Mouse (Mus musculus): ENCODE results near the gene Cep350. TPM values are rescaled to one million over a fixed set of nuclear protein-coding genes. Genes with fewer than 3 reads are reported as not detected.

Gene Cep350
- polyA plus RNA-seq, 1 experiment from 2014 or later, result 14.0 TPM

DNA sequence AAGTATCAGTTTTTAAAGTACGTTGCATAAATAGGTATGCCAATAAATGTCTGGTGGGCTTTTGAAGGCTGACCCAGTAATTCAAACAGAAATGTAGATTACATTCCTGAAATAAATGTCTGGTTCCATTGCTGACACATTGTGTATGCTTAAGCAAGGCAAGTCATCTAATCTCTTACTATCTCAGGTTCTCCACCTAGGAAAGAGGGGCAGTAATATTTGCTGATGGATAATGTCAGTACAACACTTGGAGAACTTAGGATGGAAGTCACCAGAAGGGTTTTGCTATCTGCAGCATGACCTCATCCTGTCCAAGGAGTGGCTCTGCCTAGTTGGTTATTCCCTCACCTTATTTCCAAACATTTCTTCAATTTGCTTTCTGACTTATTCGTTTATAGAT lies 21.5 kb upstream of the Cep350 start:
- ATAC-seq (ENCODE audit: low read depth), result no peak
- WGBS, result 71% methylated on average over 2 of the region's 2 CpGs
- Histone ChIP-seq H3K9ac (ENCODE audit: low read depth, low read length) (no peak overlapping the region), H3K36me3 (ENCODE audit: control insufficient read depth, insufficient read depth, low read length) (no peaks in the 10 kb centered on the region), H3K9me3 (ENCODE audit: control insufficient read depth, low read length) (no peaks in the 10 kb centered on the region), H3K4me1 (ENCODE audit: control insufficient read depth, insufficient read depth, low read length) (no peaks in the 10 kb centered on the region), H3K27me3 (replicated peaks; ENCODE audit: control insufficient read depth, insufficient read depth, low read length) (no peaks in the 10 kb centered on the region), H3K27ac (replicated peaks; ENCODE audit: low read depth, low read length) (no peak overlapping the region), H3K4me2 (ENCODE audit: low read depth, low read length) (no peak overlapping the region), H3K4me3 (ENCODE audit: low read depth, low read length) (no peak overlapping the region)
- DNase-seq (ENCODE audit: low spot score), result no peak

DNA sequence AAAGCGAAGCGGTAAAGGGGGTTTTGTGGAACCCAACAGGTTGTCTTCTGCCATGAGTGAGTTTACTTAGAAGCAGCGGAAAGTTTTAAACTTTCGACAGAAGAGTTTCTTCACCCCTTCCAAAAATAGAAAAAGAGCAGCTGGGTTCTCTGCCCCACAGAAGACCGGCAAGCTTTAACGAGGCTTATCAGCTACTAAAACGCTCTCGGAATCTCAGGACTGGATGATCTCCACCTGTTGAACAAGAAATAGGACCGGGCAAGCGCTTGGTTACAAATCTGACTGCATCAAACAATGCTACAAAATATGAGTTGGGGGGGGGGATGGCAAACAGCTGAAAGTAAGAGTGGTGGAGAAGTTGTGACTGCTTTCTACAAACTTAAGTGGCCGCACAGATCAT lies 17.3 kb upstream of the Cep350 start:
- no peak overlapping the region for H3K9ac ChIP-seq (ENCODE audit: low read depth, low read length)
- no peak overlapping the region for H3K4me2 ChIP-seq (ENCODE audit: low read depth, low read length)
- no peaks in the 10 kb centered on the region for H3K4me1 ChIP-seq (ENCODE audit: control insufficient read depth, insufficient read depth, low read length)
- DNase-seq (ENCODE audit: low spot score), result peak; percentile 77
- no peaks in the 10 kb centered on the region for H3K27me3 ChIP-seq (replicated peaks; ENCODE audit: control insufficient read depth, insufficient read depth, low read length)
- no peaks in the 10 kb centered on the region for H3K9me3 ChIP-seq (ENCODE audit: control insufficient read depth, low read length)
- H3K27ac ChIP-seq (replicated peaks; ENCODE audit: low read depth, low read length), result no peak overlapping the region
- H3K36me3 ChIP-seq (ENCODE audit: control insufficient read depth, insufficient read depth, low read length), result no peaks in the 10 kb centered on the region
- H3K4me3 ChIP-seq (ENCODE audit: low read depth, low read length), result no peak overlapping the region
- WGBS, result 79% methylated on average over 11 of the region's 11 CpGs
- peak; percentile 44; the same call in 1 of the 2 replicates for ATAC-seq (ENCODE audit: low read depth)

DNA sequence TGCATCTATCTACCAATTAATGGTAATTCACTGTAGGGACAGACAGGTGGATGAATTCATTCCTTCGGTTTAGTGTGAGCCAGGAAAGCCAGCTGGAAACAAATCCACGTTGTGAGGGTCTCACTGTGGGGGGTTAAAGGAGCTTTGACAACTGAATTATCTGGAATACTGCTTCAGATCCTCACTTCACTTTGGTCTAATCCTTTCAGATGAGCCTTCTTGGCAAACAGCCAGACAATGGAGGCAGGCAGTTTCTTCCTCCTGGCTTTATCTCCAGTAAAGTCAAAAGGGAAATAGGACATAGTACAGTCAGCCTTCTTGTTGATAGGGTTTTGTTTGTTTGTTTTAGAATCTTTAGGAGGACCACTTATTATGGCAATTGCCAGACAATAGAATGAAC lies 16.3 kb upstream of the Cep350 start:
- Histone ChIP-seq H3K4me1 (ENCODE audit: control insufficient read depth, insufficient read depth, low read length) (no peaks in the 10 kb centered on the region), H3K4me3 (ENCODE audit: low read depth, low read length) (no peak overlapping the region), H3K9me3 (ENCODE audit: control insufficient read depth, low read length) (no peaks in the 10 kb centered on the region), H3K9ac (ENCODE audit: low read depth, low read length) (no peak overlapping the region), H3K36me3 (ENCODE audit: control insufficient read depth, insufficient read depth, low read length) (no peaks in the 10 kb centered on the region), H3K4me2 (ENCODE audit: low read depth, low read length) (no peak overlapping the region), H3K27me3 (replicated peaks; ENCODE audit: control insufficient read depth, insufficient read depth, low read length) (no peaks in the 10 kb centered on the region), H3K27ac (replicated peaks; ENCODE audit: low read depth, low read length) (no peak overlapping the region)
- ATAC-seq (ENCODE audit: low read depth), result no peak
- DNase-seq (ENCODE audit: low spot score), result peak; percentile 73
- WGBS, result 17% methylated on average over 2 of the region's 2 CpGs

DNA sequence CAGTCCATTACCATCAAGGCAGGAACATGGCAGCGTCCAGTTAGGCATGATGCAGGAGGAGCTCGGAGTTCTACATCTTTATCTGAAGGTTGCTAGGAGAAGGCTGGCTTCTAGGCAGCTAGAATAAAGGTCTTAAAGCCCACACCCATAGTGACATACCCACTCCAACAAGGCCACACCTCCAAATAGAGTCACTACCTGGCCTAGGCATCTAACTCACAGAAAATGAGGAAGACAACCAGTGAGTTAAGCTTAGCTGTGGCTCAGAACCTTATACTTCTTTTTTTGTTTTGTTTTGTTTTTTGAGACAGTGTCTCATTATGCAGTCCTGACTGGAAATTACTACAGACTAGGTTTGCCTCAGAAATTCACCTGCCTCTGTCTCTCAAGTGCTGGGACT lies 14.6 kb upstream of the Cep350 start:
- DNase-seq (ENCODE audit: low spot score) (no peak), ATAC-seq (ENCODE audit: low read depth) (no peak)
- H3K27me3 ChIP-seq (replicated peaks; ENCODE audit: control insufficient read depth, insufficient read depth, low read length), result no peaks in the 10 kb centered on the region
- H3K4me1 ChIP-seq (ENCODE audit: control insufficient read depth, insufficient read depth, low read length), result no peaks in the 10 kb centered on the region
- H3K9ac ChIP-seq (ENCODE audit: low read depth, low read length), result no peak overlapping the region
- no peak overlapping the region for H3K4me2 ChIP-seq (ENCODE audit: low read depth, low read length)
- H3K27ac ChIP-seq (replicated peaks; ENCODE audit: low read depth, low read length), result no peak overlapping the region
- 90% methylated on average over 2 of the region's 2 CpGs for WGBS
- no peak overlapping the region for H3K4me3 ChIP-seq (ENCODE audit: low read depth, low read length)
- no peaks in the 10 kb centered on the region for H3K9me3 ChIP-seq (ENCODE audit: control insufficient read depth, low read length)
- H3K36me3 ChIP-seq (ENCODE audit: control insufficient read depth, insufficient read depth, low read length), result no peaks in the 10 kb centered on the region

DNA sequence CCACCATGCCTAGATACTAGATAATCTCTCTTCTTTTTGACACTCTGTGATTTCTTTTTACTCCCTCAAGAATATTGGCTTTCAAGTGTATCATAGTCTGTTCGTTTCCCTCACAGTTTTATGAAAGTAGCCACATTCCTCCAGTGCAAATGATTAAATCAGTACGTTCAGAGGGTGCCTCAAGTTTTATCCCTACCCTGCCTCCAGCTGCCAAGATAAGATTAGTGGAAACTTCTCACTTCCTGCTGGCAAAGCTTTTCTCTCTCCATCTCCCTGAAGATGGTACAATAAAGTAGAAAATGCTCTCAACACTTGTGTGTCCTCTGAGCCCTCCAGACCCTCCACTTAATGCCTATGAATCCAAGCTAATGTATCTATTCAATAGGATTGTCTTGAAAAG lies 1.9 kb upstream of the Cep350 start:
- Histone ChIP-seq H3K4me1 (ENCODE audit: control insufficient read depth, insufficient read depth, low read length) (peaks cover 9% of the 10 kb centered on the region; the same call in 1 of the 2 replicates), H3K27ac (replicated peaks; ENCODE audit: low read depth, low read length) (no peak overlapping the region), H3K9me3 (ENCODE audit: control insufficient read depth, low read length) (no peaks in the 10 kb centered on the region), H3K4me3 (ENCODE audit: low read depth, low read length) (no peak overlapping the region), H3K36me3 (ENCODE audit: control insufficient read depth, insufficient read depth, low read length) (no peaks in the 10 kb centered on the region), H3K27me3 (replicated peaks; ENCODE audit: control insufficient read depth, insufficient read depth, low read length) (no peaks in the 10 kb centered on the region), H3K4me2 (ENCODE audit: low read depth, low read length) (no peak overlapping the region), H3K9ac (ENCODE audit: low read depth, low read length) (no peak overlapping the region)
- ATAC-seq (ENCODE audit: low read depth), result no peak
- WGBS, result 43% methylated on average over 2 of the region's 2 CpGs
- DNase-seq (ENCODE audit: low spot score), result no peak

DNA sequence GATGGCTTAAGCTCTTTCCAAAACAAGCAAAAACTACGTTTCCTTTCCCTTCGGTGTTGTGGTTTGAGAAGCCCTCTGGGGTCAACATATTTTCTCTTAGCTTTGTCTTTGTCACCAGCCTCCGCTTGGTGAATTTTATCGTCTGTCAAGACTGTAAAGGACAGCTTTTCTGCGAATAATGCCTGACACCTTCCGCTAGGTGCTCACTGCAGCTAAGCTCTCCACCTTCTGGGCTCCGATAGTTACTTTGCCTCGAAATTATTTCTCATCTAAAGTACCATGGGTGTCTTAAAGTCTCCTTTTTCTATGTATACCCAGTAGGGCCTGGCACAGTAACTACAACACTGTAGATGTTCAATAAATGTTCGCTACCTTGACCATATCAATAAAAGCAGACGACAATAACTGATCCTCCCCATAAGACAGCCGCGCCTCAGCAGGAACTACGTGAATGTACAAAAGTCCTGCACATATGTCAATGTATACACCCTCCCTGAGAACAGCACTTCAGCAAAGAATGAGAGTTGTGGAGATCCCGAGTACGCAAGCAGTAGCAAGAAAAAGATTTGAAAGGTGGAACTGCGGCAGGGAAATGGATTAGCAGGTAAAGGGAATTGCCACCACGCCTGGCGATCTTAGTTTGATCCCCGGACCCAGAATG lies 794 bp upstream of the Cep350 start:
- Histone ChIP-seq H3K9ac (ENCODE audit: low read depth, low read length) (peak overlapping the region; percentile 96), H3K27me3 (replicated peaks; ENCODE audit: control insufficient read depth, insufficient read depth, low read length) (no peaks in the 10 kb centered on the region), H3K4me3 (ENCODE audit: low read depth, low read length) (peak overlapping the region; percentile 97), H3K27ac (replicated peaks; ENCODE audit: low read depth, low read length) (peak overlapping the region; percentile 90), H3K36me3 (ENCODE audit: control insufficient read depth, insufficient read depth, low read length) (no peaks in the 10 kb centered on the region), H3K4me2 (ENCODE audit: low read depth, low read length) (peak overlapping the region; percentile 66), H3K4me1 (ENCODE audit: control insufficient read depth, insufficient read depth, low read length) (peaks cover 9% of the 10 kb centered on the region; the same call in 1 of the 2 replicates), H3K9me3 (ENCODE audit: control insufficient read depth, low read length) (no peaks in the 10 kb centered on the region)
- ATAC-seq (ENCODE audit: low read depth) (no peak), DNase-seq (ENCODE audit: low spot score) (no peak)
- WGBS, result 4% methylated on average over 19 of the region's 19 CpGs

DNA sequence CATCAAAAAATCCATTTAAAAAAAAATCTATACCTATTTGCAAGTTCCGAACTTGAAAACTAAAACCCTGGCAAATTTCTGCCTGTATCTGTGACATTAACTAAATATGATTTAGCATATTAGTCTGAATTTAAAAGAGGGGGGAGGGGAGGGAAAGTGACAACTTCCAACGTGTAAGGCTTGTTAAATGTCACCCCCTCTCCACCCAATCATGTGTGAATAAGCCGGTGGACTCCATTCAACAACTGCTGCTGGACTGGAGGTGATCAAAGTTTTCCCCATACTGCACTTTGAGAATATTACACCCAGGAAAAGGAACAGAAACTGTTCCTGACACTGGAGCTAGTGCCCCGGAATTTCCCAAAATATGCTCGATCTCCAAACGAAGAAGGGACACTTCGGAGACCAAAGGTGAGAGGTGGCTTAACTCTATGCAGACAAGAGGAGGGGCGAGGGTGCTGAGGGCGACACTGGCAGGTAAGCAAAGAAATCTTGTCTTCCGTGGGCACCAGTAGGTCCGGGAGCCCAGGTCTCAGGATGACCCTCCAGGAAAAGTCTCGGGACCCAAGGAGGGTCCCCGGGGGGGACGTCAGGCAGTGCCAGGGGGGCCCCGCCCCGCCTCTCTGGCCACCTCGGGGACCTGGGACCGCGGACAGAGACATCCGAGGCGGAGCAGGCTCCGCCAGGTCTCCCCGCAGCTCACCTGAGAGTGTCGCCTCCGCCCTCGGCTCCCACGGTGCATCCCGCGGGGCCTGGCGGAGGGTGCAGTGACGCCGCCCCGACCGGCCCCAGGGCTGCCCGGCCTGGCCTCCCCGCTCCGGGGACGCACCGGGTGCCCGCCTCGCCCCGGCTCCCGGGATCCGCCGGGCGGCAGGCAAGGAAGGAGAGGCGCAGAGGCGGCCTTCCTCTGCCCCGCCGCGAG lies 648 bp downstream of the Cep350 start:
- H3K27me3 ChIP-seq (replicated peaks; ENCODE audit: control insufficient read depth, insufficient read depth, low read length), result no peaks in the 10 kb centered on the region
- 4% methylated on average over 16 of the region's 51 CpGs for WGBS
- peak overlapping the region; percentile 96 for H3K9ac ChIP-seq (ENCODE audit: low read depth, low read length)
- no peaks in the 10 kb centered on the region for H3K9me3 ChIP-seq (ENCODE audit: control insufficient read depth, low read length)
- DNase-seq (ENCODE audit: low spot score) (peak; percentile 23), ATAC-seq (ENCODE audit: low read depth) (peak; percentile 54)
- H3K4me1 ChIP-seq (ENCODE audit: control insufficient read depth, insufficient read depth, low read length), result peaks cover 9% of the 10 kb centered on the region; the same call in 1 of the 2 replicates
- peak overlapping the region; percentile 69 for H3K4me2 ChIP-seq (ENCODE audit: low read depth, low read length)
- H3K27ac ChIP-seq (replicated peaks; ENCODE audit: low read depth, low read length), result peak overlapping the region; percentile 90
- no peaks in the 10 kb centered on the region for H3K36me3 ChIP-seq (ENCODE audit: control insufficient read depth, insufficient read depth, low read length)
- H3K4me3 ChIP-seq (ENCODE audit: low read depth, low read length), result peak overlapping the region; percentile 97

DNA sequence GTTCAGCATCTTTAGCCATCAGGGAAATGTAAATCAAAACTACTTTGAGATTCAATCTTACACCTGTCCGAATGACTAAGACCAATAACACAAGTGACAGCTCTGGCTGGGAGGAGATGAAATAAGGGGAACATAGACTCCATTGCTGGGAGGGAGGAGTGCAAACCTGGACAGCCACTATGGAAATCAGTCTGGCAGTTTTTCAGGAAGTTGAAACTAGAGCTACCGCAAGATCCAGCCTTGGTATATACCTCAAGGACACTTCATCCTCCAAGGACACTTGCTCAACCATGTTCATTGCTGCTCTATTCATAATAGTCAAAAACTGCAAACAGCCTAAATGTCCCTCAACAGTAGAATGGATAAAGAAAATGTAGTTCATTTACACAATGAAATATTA lies 23.9 kb downstream of the Cep350 start:
- Histone ChIP-seq H3K27me3 (replicated peaks; ENCODE audit: control insufficient read depth, insufficient read depth, low read length) (no peaks in the 10 kb centered on the region), H3K36me3 (ENCODE audit: control insufficient read depth, insufficient read depth, low read length) (peaks cover 64% of the 10 kb centered on the region), H3K9me3 (ENCODE audit: control insufficient read depth, low read length) (peaks cover 13% of the 10 kb centered on the region; the same call in 1 of the 2 replicates), H3K9ac (ENCODE audit: low read depth, low read length) (no peak overlapping the region), H3K4me2 (ENCODE audit: low read depth, low read length) (no peak overlapping the region), H3K4me1 (ENCODE audit: control insufficient read depth, insufficient read depth, low read length) (no peaks in the 10 kb centered on the region), H3K4me3 (ENCODE audit: low read depth, low read length) (no peak overlapping the region), H3K27ac (replicated peaks; ENCODE audit: low read depth, low read length) (no peak overlapping the region)
- no peak for DNase-seq (ENCODE audit: low spot score)
- WGBS, result 94% methylated on average over 2 of the region's 2 CpGs
- no peak for ATAC-seq (ENCODE audit: low read depth)
